Mouse (Mus musculus): ENCODE measurements around the gene Fgfr2. TPM values are rescaled to one million over a fixed set of nuclear protein-coding genes. Genes with fewer than 3 reads are reported as not detected.

Fgfr2 gene
- polyA plus RNA-seq, 1 experiment: 3.0 TPM

GRCm38 (mm10) chr7:132775922-132776321, 347.2 kb downstream of the Fgfr2 start:
- TF ChIP-seq POLR2A (IDR thresholded peaks at IDR 0.05; ENCODE audit: control insufficient read depth, low read depth, low read length) (no peak), CTCF (IDR thresholded peaks at IDR 0.05; ENCODE audit: control insufficient read depth, insufficient read depth, insufficient replicate concordance, low read depth, low read length) (no peak)
- no peak overlapping the region for H3K4me3 ChIP-seq (ENCODE audit: control insufficient read depth, low read depth, low read length)
- peaks cover under 1% of the 10 kb centered on the region; the same call in 1 of the 2 replicates for H3K4me1 ChIP-seq (ENCODE audit: control insufficient read depth, insufficient read depth, low read length)
- H3K27me3 ChIP-seq (ENCODE audit: control insufficient read depth, insufficient read depth, low read length): no peaks in the 10 kb centered on the region
- no peaks in the 10 kb centered on the region for H3K36me3 ChIP-seq (ENCODE audit: control insufficient read depth, insufficient read depth, low read length)
- peak overlapping the region; percentile 3 for H3K27ac ChIP-seq (ENCODE audit: control insufficient read depth, insufficient read depth, low read depth, low read length)

GRCm38 (mm10) chr7:132775333-132775732, 347.8 kb downstream of the Fgfr2 start:
- H3K4me3 ChIP-seq (ENCODE audit: control insufficient read depth, low read depth, low read length): no peak overlapping the region
- TF ChIP-seq POLR2A (IDR thresholded peaks at IDR 0.05; ENCODE audit: control insufficient read depth, low read depth, low read length) (no peak), CTCF (IDR thresholded peaks at IDR 0.05; ENCODE audit: control insufficient read depth, insufficient read depth, insufficient replicate concordance, low read depth, low read length) (no peak)
- H3K36me3 ChIP-seq (ENCODE audit: control insufficient read depth, insufficient read depth, low read length): no peaks in the 10 kb centered on the region
- H3K27ac ChIP-seq (ENCODE audit: control insufficient read depth, insufficient read depth, low read depth, low read length): no peak overlapping the region; the same call in 1 of the 2 replicates
- H3K4me1 ChIP-seq (ENCODE audit: control insufficient read depth, insufficient read depth, low read length): no peaks in the 10 kb centered on the region; the same call in 1 of the 2 replicates
- no peaks in the 10 kb centered on the region for H3K27me3 ChIP-seq (ENCODE audit: control insufficient read depth, insufficient read depth, low read length)

GRCm38 (mm10) chr7:132773011-132773705, 350.0 kb downstream of the Fgfr2 start:
- H3K27ac ChIP-seq (ENCODE audit: control insufficient read depth, insufficient read depth, low read depth, low read length): no peak overlapping the region
- peaks cover 2% of the 10 kb centered on the region; the same call in 1 of the 2 replicates for H3K4me1 ChIP-seq (ENCODE audit: control insufficient read depth, insufficient read depth, low read length)
- H3K36me3 ChIP-seq (ENCODE audit: control insufficient read depth, insufficient read depth, low read length): no peaks in the 10 kb centered on the region
- TF ChIP-seq CTCF (IDR thresholded peaks at IDR 0.05; ENCODE audit: control insufficient read depth, insufficient read depth, insufficient replicate concordance, low read depth, low read length) (no peak), POLR2A (IDR thresholded peaks at IDR 0.05; ENCODE audit: control insufficient read depth, low read depth, low read length) (no peak)
- H3K4me3 ChIP-seq (ENCODE audit: control insufficient read depth, low read depth, low read length): no peak overlapping the region
- no peaks in the 10 kb centered on the region for H3K27me3 ChIP-seq (ENCODE audit: control insufficient read depth, insufficient read depth, low read length)

- Histone ChIP-seq H3K4me3 (ENCODE audit: control insufficient read depth, low read depth, low read length) (no peak overlapping the region), H3K27ac (ENCODE audit: control insufficient read depth, insufficient read depth, low read depth, low read length) (no peak overlapping the region), H3K4me1 (ENCODE audit: control insufficient read depth, insufficient read depth, low read length) (peaks cover 2% of the 10 kb centered on the region; the same call in 1 of the 2 replicates), H3K36me3 (ENCODE audit: control insufficient read depth, insufficient read depth, low read length) (no peaks in the 10 kb centered on the region), H3K27me3 (ENCODE audit: control insufficient read depth, insufficient read depth, low read length) (no peaks in the 10 kb centered on the region)
- TF ChIP-seq CTCF (IDR thresholded peaks at IDR 0.05; ENCODE audit: control insufficient read depth, insufficient read depth, insufficient replicate concordance, low read depth, low read length): no peak
- TF ChIP-seq POLR2A (IDR thresholded peaks at IDR 0.05; ENCODE audit: control insufficient read depth, low read depth, low read length): no peak
These were observed 350.7 kb downstream of the Fgfr2 start for GRCm38 (mm10) chr7:132772440-132772839.

GRCm38 (mm10) chr7:132768498-132769344, 354.4 kb downstream of the Fgfr2 start:
- Histone ChIP-seq H3K4me3 (ENCODE audit: control insufficient read depth, low read depth, low read length) (no peak overlapping the region), H3K36me3 (ENCODE audit: control insufficient read depth, insufficient read depth, low read length) (no peaks in the 10 kb centered on the region), H3K27ac (ENCODE audit: control insufficient read depth, insufficient read depth, low read depth, low read length) (no peak overlapping the region; the same call in 1 of the 2 replicates), H3K4me1 (ENCODE audit: control insufficient read depth, insufficient read depth, low read length) (peaks cover 6% of the 10 kb centered on the region), H3K27me3 (ENCODE audit: control insufficient read depth, insufficient read depth, low read length) (no peaks in the 10 kb centered on the region)
- TF ChIP-seq CTCF (IDR thresholded peaks at IDR 0.05; ENCODE audit: control insufficient read depth, insufficient read depth, insufficient replicate concordance, low read depth, low read length) (no peak), POLR2A (IDR thresholded peaks at IDR 0.05; ENCODE audit: control insufficient read depth, low read depth, low read length) (no peak)

- H3K4me1 ChIP-seq (ENCODE audit: control insufficient read depth, insufficient read depth, low read length): peaks cover 6% of the 10 kb centered on the region
- H3K27ac ChIP-seq (ENCODE audit: control insufficient read depth, insufficient read depth, low read depth, low read length): no peak overlapping the region
- TF ChIP-seq POLR2A (IDR thresholded peaks at IDR 0.05; ENCODE audit: control insufficient read depth, low read depth, low read length): peak; percentile 25; the same call in 1 of the 2 replicates
- no peak for TF ChIP-seq CTCF (IDR thresholded peaks at IDR 0.05; ENCODE audit: control insufficient read depth, insufficient read depth, insufficient replicate concordance, low read depth, low read length)
- H3K36me3 ChIP-seq (ENCODE audit: control insufficient read depth, insufficient read depth, low read length): no peaks in the 10 kb centered on the region
- no peak overlapping the region for H3K4me3 ChIP-seq (ENCODE audit: control insufficient read depth, low read depth, low read length)
- H3K27me3 ChIP-seq (ENCODE audit: control insufficient read depth, insufficient read depth, low read length): no peaks in the 10 kb centered on the region
These were observed 355.2 kb downstream of the Fgfr2 start for GRCm38 (mm10) chr7:132767999-132768370.
